Mouse (Mus musculus) midbrain, embryonic 14.5 days (tissue): ENCODE measurements around the gene Slc22a17. TPM values are rescaled to one million over a fixed set of nuclear protein-coding genes. Genes with fewer than 3 reads are reported as not detected.

Experiments
- ATAC-seq: fragments of 200-750 bp; cut with Nextera tagmentation; 2 replicates; pipeline ENCODE4 v1.8.0; 2017; ENCODE audit warnings: moderate number of reproducible peaks, moderate library complexity; ENCODE audit not compliant: low FRiP score, low TSS enrichment
- DNase-seq: peaks from one replicate; pipeline ENCODE4 v3.0.0-alpha.2; 2015
- H3K27ac ChIP-seq: fragments of 300-500 bp; sonication (generic); replicated peaks from 2 replicates; pipeline ENCODE4 v1.5.1; 2014; ENCODE audit warnings: mild to moderate bottlenecking, low read depth, low read length, moderate library complexity
- H3K27me3 ChIP-seq: fragments of 300-500 bp; sonication (generic); 2 replicates; pipeline ENCODE4 v1.6.1; 2014; ENCODE audit warnings: low read length, control low read depth, mixed read lengths; ENCODE audit not compliant: control insufficient read depth, insufficient read depth
- H3K36me3 ChIP-seq: fragments of 300-500 bp; sonication (generic); 2 replicates; pipeline ENCODE4 v1.6.1; 2014; ENCODE audit warnings: low read length, control low read depth; ENCODE audit not compliant: control insufficient read depth, insufficient read depth
- H3K4me1 ChIP-seq: fragments of 300-500 bp; sonication (generic); 2 replicates; pipeline ENCODE4 v1.6.1; 2014; ENCODE audit warnings: mild to moderate bottlenecking, antibody characterized with exemption, low read length, control low read depth; ENCODE audit not compliant: control insufficient read depth, insufficient read depth
- H3K4me2 ChIP-seq: fragments of 300-500 bp; sonication (generic); 2 replicates; pipeline ENCODE4 v1.6.1; 2014; ENCODE audit warnings: mild to moderate bottlenecking, low read length, moderate library complexity
- H3K4me3 ChIP-seq: fragments of 300-500 bp; sonication (generic); replicated peaks from 2 replicates; pipeline ENCODE4 v1.5.1; 2014; ENCODE audit warnings: low read depth, low read length
- H3K9ac ChIP-seq: fragments of 300-500 bp; sonication (generic); replicated peaks from 2 replicates; pipeline ENCODE4 v1.6.1; 2014; ENCODE audit warnings: mild to moderate bottlenecking, low read length, moderate library complexity
- H3K9me3 ChIP-seq: fragments of 300-500 bp; sonication (generic); 2 replicates; pipeline ENCODE4 v1.6.1; 2016; ENCODE audit warnings: low read length, control low read depth, mixed read lengths; ENCODE audit not compliant: control insufficient read depth
- WGBS: fragments of 180-500 bp; shearing (Covaris S2); extraction: QIAGEN DNeasy Blood & Tissue Kit; methylation state at CpG from one replicate; pipeline ENCODE4 v1.1.7; 2014; 5-methylcytosine and 5-hydroxymethylcytosine counted together
- polyA plus RNA-seq: library from polyadenylated mRNA; unstranded; fragments of >200 nt; fragmentation: Nextera tagmentation; extraction: Ambion mirVana; gene quantifications from 2 replicates; pipeline ENCODE4 v1.2.1, GENCODE M21; 2014

Slc22a17 gene
- polyA plus RNA-seq, 1 experiment from 2014 or later: 110 TPM

DNA sequence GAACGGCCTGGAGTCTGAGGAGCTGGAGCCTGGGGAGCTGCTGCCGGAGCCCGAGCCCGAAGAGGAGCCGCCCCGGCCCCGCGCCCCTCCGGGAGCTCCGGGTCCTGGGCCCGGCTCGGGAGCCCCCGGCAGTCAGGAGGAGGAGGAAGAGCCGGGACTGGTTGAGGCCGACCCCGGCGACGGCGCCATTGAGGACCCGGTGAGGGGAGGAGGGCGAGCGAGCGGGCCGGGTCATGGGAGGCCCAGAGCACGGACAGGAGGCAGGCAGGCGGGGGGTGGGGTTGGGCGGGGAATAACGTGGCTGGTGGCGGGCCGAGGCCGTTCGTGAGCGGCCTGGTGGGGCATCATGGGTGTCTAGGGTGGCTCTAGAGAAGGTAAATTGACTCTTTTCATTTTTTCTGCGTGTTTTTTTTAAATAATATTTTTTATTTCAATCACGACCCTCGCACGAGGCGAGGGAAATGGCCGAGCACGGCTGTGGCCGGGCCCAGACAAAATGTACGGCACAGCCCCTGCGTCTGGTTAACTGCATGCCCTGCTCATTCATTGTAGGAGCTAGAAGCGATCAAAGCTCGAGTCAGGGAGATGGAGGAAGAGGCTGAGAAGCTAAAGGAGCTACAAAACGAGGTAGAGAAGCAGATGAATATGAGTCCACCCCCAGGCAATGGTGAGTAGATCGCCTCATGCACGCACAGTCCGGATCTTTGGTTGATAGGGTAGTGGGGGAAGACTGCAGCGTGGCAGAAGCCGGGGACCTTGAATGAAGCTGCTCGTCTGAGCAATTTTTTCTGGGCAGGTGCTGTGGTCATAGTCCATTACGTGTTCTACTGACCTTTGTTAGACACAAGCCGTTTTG is 18.4 kb downstream of the Slc22a17 start:
- H3K9me3 ChIP-seq: no peaks in the 10 kb centered on the region
- H3K9ac ChIP-seq: peak overlapping the region; percentile 98
- peaks cover 39% of the 10 kb centered on the region for H3K36me3 ChIP-seq
- H3K4me2 ChIP-seq: peak overlapping the region; percentile 55
- WGBS: under 1% methylated on average over 54 of the region's 54 CpGs
- ATAC-seq: peak; percentile 51
- peak overlapping the region; percentile 96 for H3K27ac ChIP-seq
- H3K4me3 ChIP-seq: peak overlapping the region; percentile 97
- peak; percentile 69 for DNase-seq
- H3K4me1 ChIP-seq: peaks cover 11% of the 10 kb centered on the region
- H3K27me3 ChIP-seq: no peaks in the 10 kb centered on the region

- peak overlapping the region; percentile 40 for H3K4me2 ChIP-seq
- peak; percentile 99 for ATAC-seq
- peak overlapping the region; percentile 97 for H3K4me3 ChIP-seq
- peak; percentile 99 for DNase-seq
- peak overlapping the region; percentile 96 for H3K27ac ChIP-seq
- peak overlapping the region; percentile 98 for H3K9ac ChIP-seq
- peaks cover 31% of the 10 kb centered on the region for H3K36me3 ChIP-seq
- no peaks in the 10 kb centered on the region for H3K9me3 ChIP-seq
- H3K27me3 ChIP-seq: no peaks in the 10 kb centered on the region
- peaks cover 11% of the 10 kb centered on the region for H3K4me1 ChIP-seq
- WGBS: under 1% methylated on average over 38 of the region's 38 CpGs
Observed at GRCm38 (mm10) chr14:54893651-54894181, 19.2 kb downstream of the Slc22a17 start.

DNA sequence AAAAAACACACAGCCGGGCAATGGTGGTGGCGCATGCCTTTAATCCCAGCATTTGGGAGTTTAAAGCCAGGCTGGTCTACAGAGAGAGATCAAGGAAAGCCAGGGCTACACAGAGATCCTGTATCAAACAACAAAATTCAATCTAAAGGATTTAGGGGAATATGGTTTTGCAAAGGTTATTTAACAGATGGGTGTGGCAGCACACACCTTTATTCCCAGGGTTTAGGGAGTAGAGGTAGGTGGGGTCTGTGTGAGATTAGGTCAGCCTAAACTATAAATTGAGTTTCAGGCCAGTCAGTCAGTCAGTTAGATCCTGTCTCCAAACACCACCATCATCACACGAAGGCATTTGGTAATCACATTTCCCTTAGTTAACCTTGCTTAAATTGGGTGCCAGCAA is 20.7 kb downstream of the Slc22a17 start, which contains the start of gene Pabpn1:
Gene Pabpn1, plus strand, starts transcription at position 301 of the 400 bp plus-strand sequence.
- Histone ChIP-seq H3K27ac (peak within 1 kb of the TSS; percentile 77), H3K27me3 (no peaks in the 10 kb centered on the region), H3K9ac (no peak within 1 kb of the TSS), H3K36me3 (peaks cover 18% of the 10 kb centered on the region), H3K9me3 (no peaks in the 10 kb centered on the region), H3K4me3 (peak within 1 kb of the TSS; percentile 35), H3K4me1 (peaks cover 11% of the 10 kb centered on the region), H3K4me2 (peak within 1 kb of the TSS; percentile 40)
- no peak for DNase-seq
- ATAC-seq: no peak
- 94% methylated on average over 3 of the region's 3 CpGs for WGBS

- ATAC-seq (no peak), DNase-seq (no peak)
- Histone ChIP-seq H3K9me3 (no peaks in the 10 kb centered on the region), H3K27ac (no peak overlapping the region), H3K4me3 (no peak overlapping the region), H3K36me3 (0 out of 2 replicates have a peak, but pooled peaks cover 13% of the 10 kb centered on the region), H3K4me2 (peak overlapping the region; percentile 74; the same call in 1 of the 2 replicates), H3K4me1 (peaks cover 16% of the 10 kb centered on the region), H3K27me3 (no peaks in the 10 kb centered on the region), H3K9ac (0 out of 2 replicates have a peak overlapping the region, but pooled peaks have one; percentile 14)
- WGBS: 93% methylated on average over 11 of the region's 11 CpGs
Observed at GRCm38 (mm10) chr14:54885309-54885708, 27.6 kb downstream of the Slc22a17 start.

- peak overlapping the region; percentile 68 for H3K4me3 ChIP-seq
- ATAC-seq (no peak), DNase-seq (no peak)
- H3K4me1 ChIP-seq: peaks cover 16% of the 10 kb centered on the region
- no peaks in the 10 kb centered on the region for H3K9me3 ChIP-seq
- peak overlapping the region; percentile 90 for H3K27ac ChIP-seq
- peak overlapping the region; percentile 84 for H3K9ac ChIP-seq
- H3K4me2 ChIP-seq: peak overlapping the region; percentile 74
- H3K36me3 ChIP-seq: 0 out of 2 replicates have a peak, but pooled peaks cover 13% of the 10 kb centered on the region
- no peaks in the 10 kb centered on the region for H3K27me3 ChIP-seq
- WGBS: 29% methylated on average over 21 of the region's 21 CpGs
Observed at GRCm38 (mm10) chr14:54884022-54884712, 28.8 kb downstream of the Slc22a17 start.

- H3K9ac ChIP-seq: peak within 1 kb of the TSS; percentile 84
- H3K4me3 ChIP-seq: peak within 1 kb of the TSS; percentile 68
- no peaks in the 10 kb centered on the region for H3K27me3 ChIP-seq
- H3K4me2 ChIP-seq: peak within 1 kb of the TSS; percentile 74
- ATAC-seq (peak; percentile 86), DNase-seq (peak; percentile 90)
- H3K9me3 ChIP-seq: no peaks in the 10 kb centered on the region
- H3K27ac ChIP-seq: peak within 1 kb of the TSS; percentile 90
- WGBS: under 1% methylated on average over 27 of the region's 27 CpGs
- H3K36me3 ChIP-seq: 0 out of 2 replicates have a peak, but pooled peaks cover 13% of the 10 kb centered on the region
- H3K4me1 ChIP-seq: peaks cover 16% of the 10 kb centered on the region
Observed at GRCm38 (mm10) chr14:54883154-54884021, 29.5 kb downstream of the Slc22a17 start, which contains the start of the genes Bcl2l2 and Gm20521. Gene Bcl2l2 (plus strand): TSS chr14:54883377. Gene Gm20521 (plus strand): TSS chr14:54883441.

DNA sequence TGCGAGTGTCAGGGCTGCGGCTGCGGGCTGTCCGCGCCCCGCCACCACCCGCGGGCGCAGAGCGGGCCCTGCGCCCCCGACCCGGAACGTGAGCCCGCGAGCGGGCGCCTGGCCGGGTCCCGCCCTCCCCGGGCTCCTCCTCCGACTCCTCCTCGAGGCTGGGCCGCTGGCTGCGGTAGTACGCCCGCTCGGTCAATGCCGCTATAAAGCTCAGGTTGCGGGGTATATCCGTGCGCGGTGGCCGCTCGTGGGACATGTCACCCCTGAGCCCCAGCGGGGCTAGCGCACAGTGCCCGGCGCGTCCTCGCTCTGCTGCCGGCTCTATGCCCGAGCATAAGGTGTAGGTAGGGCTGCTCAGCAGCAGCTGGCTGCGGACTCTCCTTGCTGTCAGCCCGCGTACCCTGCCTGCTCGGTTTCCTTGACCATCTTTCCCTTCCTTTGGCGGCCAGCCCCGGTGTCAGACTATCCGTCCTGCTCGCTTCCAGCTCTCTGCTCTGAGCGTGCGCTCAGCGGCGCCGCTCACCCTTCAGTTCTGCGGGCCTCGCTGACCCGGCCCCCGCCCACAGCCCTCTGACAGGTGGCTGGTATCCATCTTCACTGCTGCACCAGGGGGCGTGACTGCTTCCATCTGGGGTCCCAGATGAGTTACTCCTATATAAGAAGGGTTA is 35.8 kb downstream of the Slc22a17 start, which contains the start of gene Ppp1r3e:
Gene Ppp1r3e, minus strand, starts transcription at position 503 of the 668 bp plus-strand sequence.
- DNase-seq: peak; percentile 78
- ATAC-seq: peak; percentile 73
- WGBS: under 1% methylated on average over 60 of the region's 61 CpGs

More for the DNA sequence above, 35.8 kb downstream of the Slc22a17 start, which contains the start of gene Ppp1r3e:
- peak within 1 kb of the TSS; percentile 72 for H3K4me3 ChIP-seq
- H3K4me1 ChIP-seq: peaks cover 7% of the 10 kb centered on the region
- H3K36me3 ChIP-seq: no peaks in the 10 kb centered on the region
- H3K9ac ChIP-seq: peak within 1 kb of the TSS; percentile 91
- H3K27ac ChIP-seq: peak within 1 kb of the TSS; percentile 95
- H3K4me2 ChIP-seq: peak within 1 kb of the TSS; percentile 97
- H3K27me3 ChIP-seq: no peaks in the 10 kb centered on the region
- H3K9me3 ChIP-seq: no peaks in the 10 kb centered on the region
